Mouse (Mus musculus): ENCODE measurements at regions not wholly inside any gene's neighbourhood (a gene's known extent, or its start where the extent isn't known, plus 50 kb on each side); places are given as distances from the start of the nearest gene placed in this dataset.

DNA sequence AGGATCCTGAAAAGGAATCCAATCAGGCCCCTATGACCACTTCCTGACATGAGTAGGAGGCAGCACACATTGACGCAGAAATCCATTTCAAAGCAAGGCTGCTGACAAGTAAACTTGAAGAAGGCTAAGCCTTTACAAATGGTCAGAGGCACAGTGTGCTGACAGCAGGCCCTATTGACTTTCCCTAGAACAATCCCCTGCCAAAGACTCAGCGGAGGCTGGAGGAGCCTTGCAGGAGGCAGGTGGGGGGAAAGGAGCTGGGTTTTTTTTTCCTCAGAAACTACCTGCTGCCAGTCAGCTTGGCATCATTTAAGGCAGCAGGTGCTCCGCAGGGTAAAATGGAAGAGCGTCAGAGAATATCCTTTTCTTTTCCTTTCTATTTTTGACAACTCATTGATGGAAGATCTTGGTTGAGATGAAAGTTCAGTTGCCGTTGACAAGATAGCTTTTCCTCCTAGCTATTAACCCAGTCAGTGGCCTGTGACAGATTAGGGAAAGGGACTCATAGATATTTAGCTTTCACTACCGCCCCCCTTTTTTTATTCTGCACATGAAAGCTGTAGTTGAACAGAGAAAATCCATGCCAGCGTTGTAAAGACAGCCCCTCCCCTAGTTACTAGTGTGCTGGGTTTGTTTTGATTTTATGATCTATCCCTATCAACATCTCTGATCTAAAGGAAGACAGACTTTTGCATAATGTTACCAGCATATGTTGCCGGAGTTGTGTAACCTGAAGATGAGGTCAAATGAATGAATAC, 210.6 kb downstream of the Csnka2ip start:
- DNase-seq: peak; percentile 72 to 74

DNA sequence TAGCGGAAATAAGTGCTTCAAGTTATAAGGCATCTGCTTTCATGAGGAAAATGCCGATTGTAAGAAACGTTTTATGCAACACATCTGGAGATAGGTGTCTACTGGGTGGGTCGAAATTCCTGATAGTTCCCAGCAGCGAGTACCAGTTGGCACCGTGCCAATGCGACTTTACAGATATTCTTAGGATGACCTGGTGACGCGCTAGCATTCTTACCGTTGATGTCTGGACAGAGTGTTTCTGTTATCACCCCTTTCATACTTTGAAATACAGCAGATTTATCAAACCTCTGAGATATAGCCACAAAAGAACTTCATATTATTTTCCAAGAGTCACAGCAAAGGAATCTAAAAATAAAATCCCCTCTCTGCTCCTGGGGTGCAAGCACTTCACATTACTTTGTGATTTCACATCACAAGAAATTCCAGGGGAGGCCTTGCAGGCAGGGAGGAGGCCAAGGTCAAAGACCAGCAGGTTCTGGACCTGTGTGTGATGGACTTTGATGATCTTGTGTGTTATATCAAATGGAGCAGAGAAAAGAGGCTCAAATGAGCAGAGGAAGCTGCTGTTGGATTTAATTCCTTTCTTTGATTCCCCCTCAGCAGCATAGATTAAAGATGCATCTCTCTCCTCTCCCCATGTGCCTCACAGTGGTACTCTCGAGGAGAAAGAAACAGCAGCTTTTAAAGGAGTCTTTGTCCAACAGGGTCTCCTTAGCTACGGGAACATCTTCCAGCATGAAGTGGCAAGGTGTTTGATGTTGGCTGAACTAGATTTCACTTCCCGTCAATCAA, 233.4 kb downstream of the Csnka2ip start:
- peak in 1 of 2 experiments; percentile 17 for DNase-seq

DNA sequence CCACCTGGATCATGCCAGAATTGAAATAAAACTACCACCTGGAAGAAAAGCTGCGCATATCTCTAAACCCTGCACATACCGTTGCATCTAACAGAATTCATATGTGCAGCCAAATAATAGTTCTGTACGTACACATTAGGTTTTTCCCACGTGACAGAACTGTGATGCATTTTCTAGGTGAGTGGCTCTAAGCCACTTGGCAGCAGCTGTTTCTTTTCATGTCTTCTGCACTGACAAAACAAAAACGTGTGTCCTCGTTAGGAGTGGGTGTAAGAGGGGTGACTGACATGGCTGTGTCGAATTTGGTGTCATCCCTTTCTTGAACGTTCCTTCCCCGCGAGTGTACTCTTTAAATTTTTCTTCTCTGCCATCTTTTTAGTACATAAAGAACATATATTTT, 254.3 kb downstream of the Csnka2ip start:
- DNase-seq: no peak

DNA sequence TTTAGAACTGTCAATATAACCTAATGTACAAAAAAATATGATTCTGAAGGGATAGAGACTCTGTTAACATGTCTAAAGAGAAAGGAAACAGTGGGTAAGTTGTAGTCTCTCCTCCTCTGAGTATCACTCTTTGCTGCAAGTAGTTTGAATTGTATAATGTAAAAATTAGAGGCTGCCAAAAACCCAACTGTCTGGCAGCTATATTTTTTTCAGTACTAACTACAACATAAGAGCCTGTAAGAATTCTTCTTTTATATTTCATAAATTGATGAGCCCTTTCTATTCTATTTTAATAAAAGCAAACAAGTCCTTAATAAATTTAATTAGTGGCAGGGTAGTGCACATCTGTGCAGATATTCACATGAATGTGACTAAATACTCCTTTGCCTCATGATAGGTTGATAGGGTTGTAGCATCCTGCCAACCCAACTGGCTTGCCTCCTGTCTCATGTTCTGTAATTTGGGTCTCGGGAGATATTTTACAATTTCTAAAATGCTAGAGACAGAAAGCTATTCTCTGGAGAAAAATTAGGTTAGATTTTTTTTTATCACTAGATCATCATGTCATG, 269.2 kb downstream of the Csnka2ip start:
- no peak for DNase-seq

DNA sequence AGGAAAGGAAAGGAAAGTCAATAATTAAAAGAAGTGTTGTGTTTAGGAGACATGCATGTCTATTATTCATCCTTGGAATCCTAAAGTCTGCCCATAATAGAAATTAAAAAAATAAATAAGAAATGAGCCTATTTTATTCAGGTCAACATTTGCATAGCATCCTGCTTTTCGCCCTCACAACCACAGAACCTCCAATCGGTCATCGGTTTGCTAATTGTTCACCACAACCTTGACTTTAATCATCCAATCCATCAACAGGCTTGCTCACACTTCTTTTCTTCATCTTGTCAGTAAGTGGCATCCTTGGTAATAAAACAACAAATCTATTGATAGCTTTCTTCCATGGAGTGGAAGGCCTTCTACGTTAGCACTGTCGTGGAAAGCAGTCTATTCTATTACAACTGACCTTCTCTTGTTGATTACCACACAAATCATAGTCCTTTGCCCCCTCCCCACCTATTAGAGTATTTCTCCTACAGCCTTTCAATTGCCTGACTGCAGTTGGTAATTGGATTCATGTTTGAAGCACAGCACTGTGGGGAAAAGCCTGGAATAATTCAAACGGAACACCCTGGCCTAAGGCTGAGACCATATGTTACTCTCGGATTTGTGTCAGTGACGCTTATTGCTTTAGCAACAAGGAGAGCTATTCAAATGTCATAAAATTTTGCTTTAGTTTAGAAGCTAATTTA, 269.9 kb downstream of the Csnka2ip start:
- DNase-seq: peak; percentile 28 to 33

DNA sequence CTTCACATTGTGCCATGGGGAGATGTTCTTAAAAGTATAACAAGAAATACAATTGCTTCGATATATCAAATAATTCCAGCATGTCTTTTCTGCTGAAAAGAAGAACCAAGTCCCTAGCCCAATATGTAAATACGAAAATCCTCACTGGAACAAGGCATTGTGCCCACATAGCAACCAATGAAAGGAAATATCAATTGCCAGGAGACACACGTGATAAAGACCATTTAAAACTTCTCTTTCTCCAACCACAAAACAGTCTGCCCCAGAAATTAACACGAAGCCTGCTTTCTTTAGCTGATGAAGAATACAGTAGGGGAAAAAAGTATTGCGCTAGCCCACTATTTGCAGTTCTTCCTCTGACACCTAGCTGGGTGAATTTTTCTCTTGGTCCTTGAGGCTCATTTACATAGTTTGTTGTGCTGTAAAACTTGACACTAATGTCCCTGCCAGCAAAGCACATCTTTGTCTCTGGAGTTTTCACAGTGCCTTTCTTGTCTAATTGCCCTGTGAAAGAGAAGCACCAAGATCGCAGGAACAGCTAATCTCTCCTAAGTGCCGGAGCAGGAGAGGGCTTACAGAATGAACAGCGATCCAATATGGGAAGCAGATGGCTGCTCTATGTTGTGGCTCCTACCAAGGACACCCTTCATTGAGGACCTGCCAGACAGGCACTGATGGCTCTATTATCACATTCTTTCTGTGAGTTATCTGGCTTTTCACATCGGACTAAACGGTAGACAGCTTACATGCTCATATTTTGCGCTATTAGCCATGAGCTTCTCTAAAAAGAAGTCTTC, 272.7 kb downstream of the Csnka2ip start:
- DNase-seq: peak in 1 of 2 experiments; percentile 19

DNA sequence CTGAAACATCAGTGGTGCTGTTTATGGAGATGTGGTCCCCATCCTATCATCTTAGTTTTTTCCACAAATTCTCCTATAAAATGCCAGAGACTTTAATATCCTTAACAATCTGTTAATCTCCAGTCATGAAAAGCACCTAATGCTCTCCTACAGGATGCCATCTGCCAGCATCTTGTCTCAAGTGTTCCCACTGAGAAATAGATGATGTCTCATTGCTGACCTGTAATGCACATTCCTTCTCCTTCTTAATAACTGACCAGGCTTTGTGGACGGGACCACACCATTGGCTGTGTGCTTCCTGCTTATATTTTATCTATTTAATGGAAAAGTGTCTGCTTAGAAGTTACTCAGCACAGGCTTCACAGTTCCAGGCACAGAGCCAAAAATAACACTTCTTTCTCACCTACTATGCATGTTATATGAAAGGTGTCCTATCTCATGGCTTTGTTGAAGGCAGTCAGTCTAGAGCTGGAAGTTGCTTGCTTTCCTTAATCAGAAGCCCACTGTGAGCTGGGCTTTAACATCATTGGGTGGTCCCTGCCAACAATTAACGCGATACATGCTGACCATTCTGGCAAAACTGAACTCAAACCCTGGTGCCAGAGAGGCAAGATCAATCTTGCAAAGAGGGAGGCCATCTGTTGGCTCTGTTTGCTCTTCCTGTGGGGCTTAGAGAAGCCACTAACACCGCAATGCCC, 283.3 kb downstream of the Csnka2ip start:
- DNase-seq: peak; percentile 71 to 74

DNA sequence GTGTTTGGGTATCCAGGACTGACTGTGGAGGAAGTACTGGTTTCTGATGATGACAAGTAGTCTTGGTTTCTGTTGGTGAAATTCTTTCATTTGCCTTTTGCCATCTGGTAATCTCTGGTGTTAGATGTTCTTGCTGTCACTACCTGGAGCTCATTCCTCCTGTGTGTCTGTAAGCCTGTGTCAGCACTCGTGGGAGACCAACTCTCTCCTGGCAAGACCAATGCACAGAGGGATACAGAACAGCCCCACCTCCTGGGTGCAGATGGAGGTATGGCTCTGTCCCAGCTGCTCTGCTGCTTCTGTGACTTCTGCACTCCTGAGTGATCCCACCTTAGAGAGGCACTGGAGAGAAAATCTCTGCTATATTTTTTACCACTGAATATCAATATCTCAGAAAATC, 285.4 kb downstream of the Csnka2ip start:
- DNase-seq: peak; percentile 29 to 39

DNA sequence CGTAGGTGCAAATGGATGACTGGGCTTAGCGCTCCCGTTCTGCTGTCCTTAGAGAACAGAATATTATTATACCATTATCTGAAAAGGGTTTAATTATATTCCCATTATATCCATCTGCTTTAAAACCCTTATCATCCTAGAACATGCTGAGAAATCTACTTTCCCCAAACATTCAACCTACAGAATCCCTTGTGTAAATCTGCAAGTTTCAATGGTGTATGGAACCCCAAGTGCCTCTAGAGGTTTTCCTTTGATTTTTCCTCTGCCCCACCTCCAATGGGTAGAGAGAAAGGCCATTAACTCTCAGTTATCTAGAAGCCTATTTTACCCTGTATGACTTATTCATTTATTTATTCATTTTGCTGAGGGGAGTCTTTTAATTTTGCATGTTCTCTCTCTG, 308.7 kb downstream of the Csnka2ip start:
- DNase-seq: no peak

DNA sequence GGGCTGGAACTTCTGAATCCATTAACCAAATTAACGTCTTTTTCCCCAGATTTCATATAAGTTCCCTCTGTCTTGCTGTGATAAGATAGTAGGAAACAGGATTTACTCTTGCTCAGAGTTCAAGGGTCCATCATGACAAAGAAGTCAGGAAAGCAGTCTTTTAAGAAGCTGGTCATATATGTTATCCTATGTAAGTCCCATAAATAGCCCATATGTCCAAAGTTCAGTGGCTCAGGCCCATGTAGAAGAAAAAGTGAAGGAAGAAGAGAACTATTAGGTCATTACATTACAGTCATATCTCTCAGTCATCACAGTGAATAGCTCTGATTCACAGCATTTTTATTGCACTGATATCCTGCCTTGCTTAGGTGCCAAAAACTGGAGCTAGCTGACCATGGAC, 316.9 kb downstream of the Csnka2ip start:
- DNase-seq: no peak

DNA sequence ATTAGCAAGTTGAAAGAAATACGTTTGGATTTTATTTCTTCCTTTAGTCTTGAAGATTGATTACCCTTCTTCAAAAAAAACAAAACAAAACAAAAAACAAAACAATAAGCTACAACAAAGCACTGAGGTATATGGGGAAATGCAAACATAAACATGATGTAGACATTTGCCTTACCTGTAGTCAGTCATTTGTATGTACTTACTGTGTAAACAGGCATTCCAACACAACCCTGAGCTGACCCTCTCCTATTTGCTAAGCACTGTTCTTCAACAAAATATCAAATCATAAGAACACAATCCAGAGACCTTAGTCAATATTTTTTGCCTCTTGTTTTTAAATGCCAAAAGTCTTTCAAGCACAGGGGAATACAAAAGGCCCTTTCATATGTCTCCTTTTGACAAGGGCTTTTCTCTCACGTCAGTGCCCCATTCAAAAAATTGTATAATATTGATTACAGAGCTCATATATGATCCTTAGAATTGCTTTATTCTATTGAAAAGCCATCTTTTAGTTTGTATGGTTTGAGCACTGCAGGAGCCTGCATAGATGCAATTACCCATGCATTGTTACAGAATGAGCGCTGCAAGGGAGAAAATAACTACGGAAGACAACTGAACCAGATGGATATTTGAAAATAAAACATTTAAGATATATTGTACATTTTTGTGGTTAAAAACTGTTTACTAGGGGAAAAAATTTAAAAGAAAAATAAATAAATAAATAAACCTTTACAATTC, 326.2 kb downstream of the Csnka2ip start:
- DNase-seq: no peak

DNA sequence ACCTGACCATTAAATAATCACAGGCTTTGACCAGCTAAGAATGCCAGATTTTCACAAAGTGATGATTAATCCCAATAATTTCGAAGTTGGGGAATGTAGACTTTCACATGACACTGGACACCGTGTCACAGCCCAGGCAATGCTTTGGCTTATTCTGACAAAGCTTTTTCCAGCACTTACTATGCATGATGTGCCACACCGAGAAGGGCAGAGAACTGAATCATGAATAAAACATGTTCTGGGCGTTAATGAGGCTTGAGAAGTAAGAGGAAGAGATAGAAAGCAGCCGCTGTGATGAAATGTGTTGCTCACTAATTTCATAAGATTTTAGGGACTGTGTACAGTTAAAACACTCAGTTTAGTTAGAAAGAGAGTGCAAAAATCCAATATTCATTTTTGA, 326.8 kb downstream of the Csnka2ip start:
- no peak for DNase-seq

DNA sequence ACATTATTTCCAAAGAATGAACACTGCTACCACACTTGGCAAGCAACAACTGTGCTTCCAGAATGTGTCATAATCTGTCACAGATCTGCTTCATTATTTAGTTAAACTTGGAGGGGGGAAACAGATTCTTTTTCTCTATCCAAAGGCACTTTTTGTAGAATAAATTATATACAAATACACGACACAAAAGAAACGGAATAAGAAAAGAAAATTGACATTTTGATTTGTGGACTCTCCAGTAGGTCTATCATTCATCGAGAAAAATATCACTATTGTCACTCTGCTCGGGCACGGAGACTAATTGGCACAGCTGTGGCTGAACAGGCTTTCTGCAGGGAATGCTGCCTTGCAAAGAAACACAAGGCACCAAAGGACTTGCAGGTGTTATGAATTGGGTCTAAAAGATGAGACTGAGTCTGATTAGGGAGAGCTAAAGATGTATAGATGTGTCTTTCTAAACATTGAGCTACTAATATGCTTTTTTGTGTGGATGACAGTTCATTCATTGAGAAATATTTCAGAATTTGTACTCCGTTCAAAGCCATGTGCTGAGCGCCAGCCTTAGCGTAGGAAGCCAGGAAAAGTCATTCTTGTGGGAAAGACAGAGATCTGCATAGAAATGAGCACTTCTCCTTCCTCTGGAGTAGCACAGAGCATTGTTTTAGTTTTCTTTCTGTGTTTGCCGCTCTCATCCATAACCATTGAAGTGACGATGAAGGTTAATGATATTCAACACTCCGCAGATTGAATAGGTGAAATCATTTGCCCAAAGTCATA, 337.1 kb downstream of the Csnka2ip start:
- peak in 1 of 2 experiments; percentile 20 for DNase-seq

DNA sequence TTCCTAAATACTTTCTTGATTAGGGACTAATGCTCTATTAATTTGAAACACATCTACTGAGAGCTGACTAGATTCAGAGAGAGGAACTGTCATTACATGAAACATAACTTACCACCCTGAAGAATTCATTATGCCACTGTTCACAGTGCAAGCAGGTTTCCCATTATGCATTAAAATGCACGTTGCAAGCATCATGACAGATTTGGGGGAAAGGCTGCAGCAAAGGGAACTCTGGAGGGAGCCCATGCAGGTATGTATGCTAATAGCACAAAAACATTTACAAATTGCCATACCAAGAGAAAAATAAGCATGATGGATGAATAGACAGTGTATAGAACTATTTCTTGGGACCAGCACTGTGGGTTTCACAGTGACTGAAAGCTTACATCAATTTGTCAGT, 351.1 kb downstream of the Csnka2ip start:
- DNase-seq: no peak

DNA sequence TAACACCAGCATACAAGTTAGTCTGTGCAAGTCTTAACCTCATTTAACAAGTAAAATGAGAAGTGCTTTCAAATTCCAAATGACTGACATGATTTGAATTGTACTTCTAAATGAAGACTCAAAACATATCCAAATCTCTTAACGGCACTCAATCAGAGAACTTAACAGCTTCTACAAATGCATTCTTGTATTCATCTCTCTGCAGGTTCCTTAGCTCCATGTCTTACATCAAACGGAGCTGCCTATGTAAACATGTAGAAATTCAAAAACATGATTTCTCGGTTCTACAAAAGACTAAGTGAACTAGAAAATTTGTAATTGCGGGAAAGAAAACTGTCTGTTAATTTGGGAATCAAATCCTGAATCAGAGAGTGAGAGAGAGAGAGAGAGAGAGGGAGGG, 353.5 kb downstream of the Csnka2ip start:
- no peak for DNase-seq

DNA sequence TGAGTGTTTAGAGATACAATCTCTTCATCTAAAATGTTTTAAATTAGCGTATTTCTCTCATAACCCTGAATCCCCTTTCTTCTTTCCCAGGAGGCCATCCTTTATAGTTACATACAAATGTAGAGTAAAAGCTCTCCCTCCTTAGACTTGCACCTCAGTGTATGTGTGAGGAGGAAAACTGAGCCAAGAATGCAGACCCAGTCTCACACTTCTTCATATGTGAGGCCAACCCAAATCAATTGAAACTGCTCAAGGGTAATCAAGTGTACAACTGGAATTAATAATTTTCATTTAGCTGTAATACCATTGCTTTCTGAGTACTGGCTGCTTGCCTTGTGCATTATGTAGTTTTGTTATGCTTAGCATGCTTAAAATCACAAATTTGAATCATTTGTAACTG, 356.3 kb downstream of the Csnka2ip start:
- DNase-seq: no peak

DNA sequence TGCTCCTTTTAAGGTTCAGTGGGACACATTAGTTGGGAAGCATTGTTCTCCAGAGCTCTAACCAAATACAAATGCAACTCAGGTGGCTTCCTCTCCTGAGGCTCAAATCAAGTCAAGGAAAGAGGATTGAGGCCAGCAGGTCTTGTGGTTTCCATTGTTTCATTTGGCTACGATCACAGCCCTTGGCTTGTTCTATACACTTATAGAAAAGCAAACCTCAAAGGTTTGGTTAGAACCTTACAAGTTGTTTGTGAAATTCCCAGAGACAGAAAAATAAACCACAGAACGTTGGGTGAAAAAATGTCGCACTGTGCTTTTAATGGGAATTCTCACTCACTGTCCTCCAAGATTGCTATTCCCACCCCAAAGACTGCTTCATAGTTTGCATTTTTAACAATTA, 360.4 kb upstream of the Epha3 start:
- DNase-seq: no peak

DNA sequence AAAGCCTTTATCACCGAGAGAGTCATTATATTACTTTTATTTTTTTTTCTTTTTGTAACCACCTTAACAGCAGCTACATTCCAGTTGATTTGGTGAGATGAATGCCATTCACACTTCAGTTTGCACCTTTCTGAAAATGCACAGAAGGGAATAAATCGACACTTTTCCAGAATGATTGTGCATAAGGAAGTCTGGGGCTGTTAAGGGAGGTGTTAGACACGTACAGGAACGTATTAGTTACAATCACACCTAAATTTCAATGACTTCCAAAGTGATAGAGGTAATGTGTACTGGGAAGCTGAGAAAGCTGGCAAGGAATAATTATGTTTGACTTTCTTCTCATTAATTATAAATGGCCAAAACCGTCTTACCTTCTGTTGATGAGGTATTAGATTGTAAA, 352.7 kb upstream of the Epha3 start:
- DNase-seq: no peak

DNA sequence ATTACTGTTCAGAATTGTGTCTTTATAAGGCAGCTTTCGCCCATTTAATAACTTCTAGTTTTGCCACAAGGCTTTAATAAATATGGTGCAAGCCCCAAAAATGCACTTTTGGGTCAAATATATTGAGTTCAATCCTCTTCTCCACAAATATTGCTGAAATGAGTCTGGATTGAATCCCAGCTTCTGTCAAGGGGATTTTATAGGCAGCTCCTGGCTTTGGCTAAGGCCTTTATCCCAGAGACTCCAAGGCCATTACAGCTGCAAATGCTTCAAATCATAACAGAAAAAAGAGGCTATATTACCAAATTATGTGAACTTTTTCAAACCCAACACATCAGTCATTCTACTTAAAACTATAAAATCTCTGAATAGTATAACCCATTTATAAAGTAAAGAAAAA, 347.9 kb upstream of the Epha3 start:
- no peak for DNase-seq
